Mouse (Mus musculus): ENCODE measurements around the gene Bola1.
"Not testable (repeated sequence)": the region's sequence is repeated elsewhere in the genome, so short reads cannot be mapped to it uniquely, and the experiment has no call there.

GRCm38 (mm10) chr3:96198601-96199251 lies 20.8 kb downstream of the Bola1 start:
- not testable (repeated sequence) for TF ChIP-seq GATA1 (IDR thresholded peaks at IDR 0.05; ENCODE audit: borderline replicate concordance, low read length); FLI1 (IDR thresholded peaks at IDR 0.05; ENCODE audit: low read length)
